Mouse (Mus musculus) cerebellum, postnatal 25 days (tissue): ENCODE measurements around the gene Edc4.

Experiments
- DNase-seq, 2 experiments: peaks; one replicate each; pipeline ENCODE4 v3.0.0; 2021; ENCODE audit warnings: mixed read lengths in 2 of 2

Gene Edc4

GRCm38 (mm10) chr8:105943321-105943739 lies 62.6 kb downstream of the Edc4 start, which contains the start of gene Lcat:
TSS of gene Lcat (minus strand) at chr8:105943382.
- DNase-seq: peak; percentile 28 to 44
